Mouse (Mus musculus): Measurements from ENCODE around the gene Fthl17a.

DNA sequence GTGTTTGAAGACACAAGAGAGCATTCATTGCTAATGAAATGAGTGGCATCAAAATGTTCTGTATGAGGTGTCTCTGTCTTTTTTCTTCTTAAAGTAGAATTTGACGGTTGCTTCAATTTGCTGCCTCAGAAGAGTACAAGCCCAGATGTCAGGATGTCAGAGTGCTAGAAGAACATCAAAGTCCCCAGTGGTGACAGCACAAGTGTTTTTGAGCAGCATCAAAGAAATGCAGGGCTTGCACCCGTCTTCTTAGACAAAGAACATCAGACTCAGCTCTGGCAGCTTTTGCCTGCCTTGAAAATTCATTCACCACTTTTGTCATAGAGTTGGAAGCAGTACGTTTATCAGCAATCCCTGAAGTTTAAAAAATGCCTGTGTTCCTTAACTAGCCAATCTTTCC, 44.5 kb downstream of the Fthl17a start:
- TF ChIP-seq EP300 (IDR thresholded peaks at IDR 0.05; ENCODE audit: insufficient read depth, low read depth, low read length): no peak
- no peak for TF ChIP-seq POLR2A (IDR thresholded peaks at IDR 0.05; ENCODE audit: insufficient read depth, low read length)

Data from ES-Bruce4 (cell line).